Mouse (Mus musculus) gastrocnemius, postnatal 36 days (tissue): Measurements from ENCODE around the gene Vmn1r46. TPM values are rescaled to one million over a fixed set of nuclear protein-coding genes. Genes with fewer than 3 reads are reported as not detected.
"Not testable (repeated sequence)": the region's sequence is repeated elsewhere in the genome, so short reads cannot be mapped to it uniquely, and the experiment has no call there.

Experiments
- DNase-seq, 2 experiments: peaks; one replicate each; pipeline ENCODE4 v3.0.0; 2022
- intact Hi-C: fragments of 180-260 bp; cut with DNase I; formaldehyde crosslinking; loops from one replicate; pipeline ENCODE4 v1.15.1; 2025
- long read RNA-seq, 2 experiments: library from polyadenylated mRNA; stranded (forward); transcript quantifications; one replicate each; pipeline ENCODE4 v2.0.0; 2021
- total RNA-seq, 2 experiments: library from RNA; stranded (reverse); gene quantifications; 2 replicates each; pipeline ENCODE4 v1.2.3; 2021

Vmn1r46 gene
- not detected for total RNA-seq
- long read RNA-seq, experiment 1, result 0 reads
- long read RNA-seq, experiment 2, result 0 reads

DNA sequence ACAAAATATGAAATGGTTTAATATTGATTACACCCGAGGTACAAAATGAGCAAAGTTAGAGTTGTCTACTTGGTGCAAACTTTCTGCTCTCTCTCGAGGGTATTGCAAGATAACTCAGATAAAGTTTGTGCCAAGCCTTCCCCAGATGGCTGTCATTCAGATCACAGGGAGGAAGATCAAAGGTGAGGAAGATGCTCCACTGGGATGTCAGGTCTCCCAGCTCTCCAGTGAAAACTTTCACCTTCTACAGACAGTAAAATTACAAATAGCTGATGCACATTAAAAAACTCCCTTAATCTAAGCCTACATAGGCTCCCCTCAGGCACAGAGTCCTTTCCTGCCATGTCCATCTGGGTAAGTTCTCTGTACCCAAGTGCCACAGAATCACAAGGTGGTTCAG, at the start of gene Vmn1r46:
Gene Vmn1r46, plus strand, starts transcription at position 301 of the 400 bp plus-strand sequence.
- intact Hi-C loops, result no loop called here

DNA sequence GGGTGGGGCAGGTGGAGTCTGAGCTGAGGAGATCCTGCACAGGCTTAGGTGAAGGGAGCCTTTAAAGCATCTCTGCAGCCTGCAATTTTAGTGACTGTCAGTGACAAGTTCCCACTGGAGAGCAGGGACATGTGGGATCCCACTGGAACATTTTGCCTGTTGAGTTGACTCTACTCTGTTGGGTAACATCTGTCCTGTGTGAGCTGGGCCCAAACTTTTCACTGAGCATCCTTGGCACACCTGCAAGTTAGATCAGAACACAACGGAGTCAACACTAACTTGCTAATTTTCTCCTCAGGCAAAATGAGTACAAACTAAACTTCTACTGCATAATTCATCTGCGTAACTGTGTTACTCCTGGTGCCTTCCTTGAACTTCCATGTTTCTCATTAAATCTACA, 28.6 kb upstream of the Vmn1r46 start, which contains the start of gene Vmn1r45:
Gene Vmn1r45, minus strand, starts transcription at position 101 of the 400 bp plus-strand sequence.
- intact Hi-C loops, DNase-seq: not testable (repeated sequence)

More for the DNA sequence above, at the start of gene Vmn1r46:
- no peak for DNase-seq

DNA sequence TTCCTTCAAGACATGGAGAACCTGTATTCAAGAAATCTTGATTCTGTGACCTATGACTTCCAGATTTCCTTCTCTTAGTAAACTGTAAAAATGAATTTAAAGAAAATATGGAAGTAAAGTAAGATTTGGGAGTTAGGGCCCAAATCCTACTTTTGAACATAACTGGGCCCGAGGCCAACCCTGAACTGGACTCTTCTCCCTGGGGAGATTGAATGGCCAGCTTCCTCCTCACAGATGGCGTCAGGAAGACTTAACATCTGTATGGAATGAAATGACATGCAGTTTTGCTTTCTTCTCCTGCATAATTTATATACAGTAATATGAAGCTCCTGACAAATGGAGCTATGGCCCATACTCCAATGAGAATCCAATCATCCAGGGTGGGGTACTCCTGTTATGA, 28.2 kb upstream of the Vmn1r46 start:
- no peak for DNase-seq
- intact Hi-C loops, result no loop called here

DNA sequence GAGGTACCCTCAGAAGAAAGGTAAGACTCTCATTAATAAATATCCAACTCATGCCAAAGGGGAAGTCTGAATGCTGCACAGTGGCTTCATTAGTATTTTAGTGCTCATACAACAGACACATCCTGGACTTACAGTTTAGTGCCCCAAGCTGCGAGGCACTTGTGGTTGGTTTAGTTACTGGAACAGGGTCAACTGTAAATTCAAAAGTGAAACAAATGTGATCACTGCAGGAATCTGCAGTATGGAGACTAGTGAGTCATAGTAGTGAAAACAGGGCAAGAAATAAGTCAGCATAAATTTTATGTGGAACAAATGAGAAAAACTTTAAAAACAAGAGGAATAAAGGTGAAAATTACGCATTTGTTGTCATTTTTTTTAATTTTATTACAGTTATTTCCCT, 15.6 kb upstream of the Vmn1r46 start:
- no peak for DNase-seq
- intact Hi-C loops, result no loop called here

DNA sequence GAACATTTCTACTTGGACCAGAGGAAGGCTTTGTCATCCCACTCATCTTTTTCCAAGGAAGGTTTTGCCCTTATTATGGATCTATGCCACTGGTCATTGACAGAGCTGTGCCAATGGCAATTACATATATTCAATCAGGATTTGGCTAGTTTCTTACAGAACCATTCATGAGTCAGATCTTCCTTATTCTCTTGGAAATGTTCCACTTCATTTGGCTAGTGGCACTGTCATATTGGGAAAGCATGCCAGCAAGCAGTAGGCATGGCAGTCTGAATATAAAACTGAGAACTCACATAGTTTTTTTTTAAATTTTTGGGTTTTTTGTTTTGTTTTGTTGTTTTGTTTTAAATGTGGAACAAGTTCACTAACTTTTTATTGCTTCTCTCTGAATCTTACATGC, 2.8 kb upstream of the Vmn1r46 start:
- intact Hi-C loops, result no loop called here
- DNase-seq, result no peak

DNA sequence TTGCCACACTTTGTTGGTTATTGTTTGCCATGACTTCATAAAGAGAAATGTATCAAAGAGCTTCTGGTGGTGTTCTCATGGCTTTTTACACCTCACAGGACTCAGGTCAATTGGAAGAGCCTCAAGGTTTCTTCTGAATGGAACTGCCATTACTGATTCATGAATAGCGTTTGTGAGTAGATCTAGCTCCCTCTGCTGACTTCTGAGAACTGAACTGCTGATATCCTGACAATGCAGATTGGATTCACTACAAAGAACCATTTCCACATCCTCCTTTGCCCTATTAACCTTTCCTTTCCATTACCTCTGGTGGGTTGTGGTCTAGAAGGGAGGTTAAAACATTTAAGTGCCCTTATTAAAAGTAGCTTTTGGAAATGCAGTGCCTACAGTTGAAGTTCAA, 16.9 kb downstream of the Vmn1r46 start:
- no peak for DNase-seq
- intact Hi-C loops, result no loop called here

DNA sequence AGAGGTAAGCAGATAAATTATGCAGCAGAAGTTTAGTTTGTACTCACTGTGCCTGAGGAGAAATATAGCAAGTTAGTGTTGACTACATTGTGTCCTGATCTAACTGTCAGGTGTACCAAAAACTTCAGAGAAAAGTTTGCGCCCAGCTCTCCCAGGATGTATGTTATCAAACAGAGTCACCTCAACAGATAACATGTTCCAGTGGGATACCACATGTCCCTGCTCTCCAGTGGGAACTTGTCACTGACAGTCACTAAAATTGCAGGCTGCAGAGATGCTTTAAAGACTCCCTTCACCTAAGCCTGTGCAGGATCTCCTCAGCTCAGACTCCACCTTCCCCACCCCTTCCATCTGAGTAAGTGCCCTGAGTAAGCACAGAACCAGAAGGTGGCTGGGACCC, 46.7 kb downstream of the Vmn1r46 start, which contains the start of gene Vmn1r47:
Gene Vmn1r47, plus strand, starts transcription at position 301 of the 400 bp plus-strand sequence.
- intact Hi-C loops, DNase-seq: not testable (repeated sequence)

Other genes starting within 250 kb of the Vmn1r46 start
- not detected for gene Vmn1r41, start 228.5 kb upstream of the Vmn1r46 start, total RNA-seq
- gene Vmn1r42, start 92.9 kb upstream of the Vmn1r46 start, total RNA-seq, result not detected
- gene Vmn1r43, start 92.9 kb upstream of the Vmn1r46 start, total RNA-seq, result not detected
- not detected for gene Vmn1r44, start 85.7 kb upstream of the Vmn1r46 start, total RNA-seq
- gene Vmn1r45, start 28.7 kb upstream of the Vmn1r46 start, total RNA-seq, result not detected
- gene Vmn1r47, start 46.8 kb downstream of the Vmn1r46 start, total RNA-seq, result not detected
- not detected for gene Vmn1r48, start 67.5 kb downstream of the Vmn1r46 start, total RNA-seq
- not detected for gene Vmn1r49, start 109.2 kb downstream of the Vmn1r46 start, total RNA-seq
- not detected for gene Vmn1r50, start 132.1 kb downstream of the Vmn1r46 start, total RNA-seq
- not detected for gene Vmn1r51, start 153.3 kb downstream of the Vmn1r46 start, total RNA-seq
- gene Vmn1r52, start 205.5 kb downstream of the Vmn1r46 start, total RNA-seq, result not detected
- gene V1ra8, start 233.5 kb downstream of the Vmn1r46 start, total RNA-seq, result not detected